Mouse (Mus musculus) heart, embryonic 14.5 days (tissue): ENCODE measurements at regions not wholly inside any gene's neighbourhood (a gene's known extent, or its start where the extent isn't known, plus 50 kb on each side); places are given as distances from the start of the nearest gene placed in this dataset.
"Not testable (repeated sequence)": the region's sequence is repeated elsewhere in the genome, so short reads cannot be mapped to it uniquely, and the experiment has no call there.

ENCODE experiments used
- ATAC-seq: fragments of 200-750 bp; cut with Nextera tagmentation; 2 replicates; pipeline ENCODE4 v1.8.0; 2017; ENCODE audit warnings: low read depth, moderate TSS enrichment; ENCODE audit not compliant: insufficient number of reproducible peaks, insufficient read depth, low FRiP score
- H3K27ac ChIP-seq, 2 experiments: fragments of 200-500 bp in 1 of 2; fragments of 300-500 bp in 1 of 2; sonication (generic) in 1 of 2; replicated peaks in 1 of 2; 2 replicates each; pipeline ENCODE4 v1.5.1; 2012 to 2014; ENCODE audit warnings: low read depth in 2 of 2, low read length in 2 of 2, control low read depth in 1 of 2, mild to moderate bottlenecking in 1 of 2, mixed read lengths in 1 of 2; ENCODE audit not compliant: control insufficient read depth in 1 of 2, insufficient read depth in 1 of 2
- H3K27me3 ChIP-seq: fragments of 300-500 bp; sonication (generic); 2 replicates; pipeline ENCODE4 v1.6.1; 2014; ENCODE audit warnings: mild to moderate bottlenecking, low read length, control low read depth; ENCODE audit not compliant: control insufficient read depth, insufficient read depth
- H3K36me3 ChIP-seq: fragments of 300-500 bp; sonication (generic); 2 replicates; pipeline ENCODE4 v1.6.1; 2014; ENCODE audit warnings: mild to moderate bottlenecking, control low read depth, low read length, mixed read lengths; ENCODE audit not compliant: control insufficient read depth, insufficient read depth
- H3K4me1 ChIP-seq, 2 experiments: fragments of 200-500 bp in 1 of 2; fragments of 300-500 bp in 1 of 2; sonication (generic) in 1 of 2; 2 replicates each; pipeline ENCODE4 v1.6.1; 2012 to 2014; ENCODE audit warnings: low read length in 2 of 2, control low read depth in 1 of 2, mixed read lengths in 1 of 2; ENCODE audit not compliant: control insufficient read depth in 2 of 2, insufficient read depth in 2 of 2
- H3K4me2 ChIP-seq: fragments of 300-500 bp; sonication (generic); 2 replicates; pipeline ENCODE4 v1.6.1; 2014; ENCODE audit warnings: mild to moderate bottlenecking, low read length
- H3K4me3 ChIP-seq, 2 experiments: fragments of 200-500 bp in 1 of 2; fragments of 300-500 bp in 1 of 2; sonication (generic) in 1 of 2; 2 replicates each; pipeline ENCODE4 v1.5.1; 2012 to 2014; ENCODE audit warnings: low read length in 2 of 2, mild to moderate bottlenecking in 2 of 2, control low read depth in 1 of 2, low read depth in 1 of 2, moderate library complexity in 1 of 2; ENCODE audit not compliant: control insufficient read depth in 1 of 2, insufficient read depth in 1 of 2
- H3K9ac ChIP-seq: fragments of 300-500 bp; sonication (generic); 2 replicates; pipeline ENCODE4 v1.6.1; 2014; ENCODE audit warnings: mild to moderate bottlenecking, low read length
- H3K9me3 ChIP-seq: fragments of 300-500 bp; sonication (generic); 2 replicates; pipeline ENCODE4 v1.6.1; 2016; ENCODE audit warnings: low read length, control low read depth; ENCODE audit not compliant: control insufficient read depth
- WGBS: fragments of 180-500 bp; shearing (Covaris S2); extraction: QIAGEN DNeasy Blood & Tissue Kit; methylation state at CpG from one replicate; pipeline ENCODE4 v1.1.7; 2014; 5-methylcytosine and 5-hydroxymethylcytosine counted together

DNA sequence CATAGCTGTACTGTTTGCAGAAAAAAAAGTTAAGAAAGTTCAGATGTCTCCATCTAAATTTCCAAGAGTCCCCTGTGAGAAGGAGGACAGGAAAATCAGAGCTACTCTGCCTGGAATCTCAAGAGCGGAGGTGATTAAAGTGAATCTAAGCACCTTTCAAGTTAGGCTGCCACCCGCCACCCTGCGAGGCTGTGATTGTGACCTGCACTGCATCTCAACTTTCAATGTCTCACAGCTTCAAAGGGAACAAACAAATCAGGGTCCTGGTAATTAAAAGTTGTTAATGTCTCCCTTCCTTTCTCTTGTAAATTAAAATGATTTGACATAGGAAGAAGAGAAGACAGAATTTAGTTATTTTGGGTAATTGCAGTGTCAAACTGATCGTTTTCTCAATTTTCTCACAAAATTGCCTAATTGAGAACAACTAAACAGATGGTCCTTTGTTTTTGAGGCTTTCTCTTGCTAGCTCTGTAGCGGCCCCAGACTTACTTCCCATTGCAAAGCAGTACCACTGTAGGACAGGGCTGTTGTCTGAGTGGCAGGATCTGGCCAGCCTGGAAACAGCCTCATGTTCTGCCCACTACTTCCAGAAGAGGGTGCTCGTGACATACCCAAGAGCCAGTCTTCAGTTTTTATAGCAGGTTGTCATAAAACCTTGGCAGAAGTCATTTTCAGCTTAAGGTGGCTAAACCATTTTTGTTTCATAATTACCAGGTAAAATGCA is 187.9 kb upstream of the Pfkp start:
- H3K27ac ChIP-seq = no peak overlapping the region
- H3K4me2 ChIP-seq = no peak overlapping the region
- 35% methylated on average over 6 of the region's 6 CpGs for WGBS
- H3K4me1 ChIP-seq = no peaks in the 10 kb centered on the region
- H3K36me3 ChIP-seq = no peaks in the 10 kb centered on the region
- no peaks in the 10 kb centered on the region for H3K9me3 ChIP-seq
- no peak overlapping the region for H3K4me3 ChIP-seq
- peak; percentile 54; the same call in 1 of the 2 replicates for ATAC-seq
- no peak overlapping the region for H3K9ac ChIP-seq
- no peaks in the 10 kb centered on the region for H3K27me3 ChIP-seq

DNA sequence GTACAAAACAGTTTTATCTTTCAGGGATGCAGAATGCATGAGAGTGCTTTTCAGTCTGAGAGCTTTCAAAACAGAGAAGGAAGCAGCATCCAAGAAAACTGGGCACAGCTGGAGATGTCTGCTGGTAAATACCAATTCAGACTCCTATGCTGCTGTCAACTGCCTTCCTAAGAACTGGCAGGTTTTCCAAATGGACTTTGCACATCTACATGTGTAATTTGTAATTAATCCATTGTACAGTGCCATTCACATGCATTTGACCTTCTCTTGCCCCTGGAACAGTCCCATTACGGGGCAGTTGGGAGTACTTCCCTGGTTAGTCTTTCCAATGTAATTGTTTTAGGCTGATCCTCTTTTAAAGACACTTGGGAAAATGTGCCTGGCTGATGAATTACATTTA is 181.3 kb upstream of the Pfkp start:
- H3K27ac ChIP-seq = no peak overlapping the region
- no peak for ATAC-seq
- no peak overlapping the region for H3K4me2 ChIP-seq
- no peak overlapping the region for H3K9ac ChIP-seq
- H3K36me3 ChIP-seq = no peaks in the 10 kb centered on the region
- no peak overlapping the region for H3K4me3 ChIP-seq
- H3K27me3 ChIP-seq = no peaks in the 10 kb centered on the region
- no peaks in the 10 kb centered on the region for H3K9me3 ChIP-seq
- no peaks in the 10 kb centered on the region for H3K4me1 ChIP-seq
- WGBS = 88% methylated on average over 1 of the region's 1 CpGs

DNA sequence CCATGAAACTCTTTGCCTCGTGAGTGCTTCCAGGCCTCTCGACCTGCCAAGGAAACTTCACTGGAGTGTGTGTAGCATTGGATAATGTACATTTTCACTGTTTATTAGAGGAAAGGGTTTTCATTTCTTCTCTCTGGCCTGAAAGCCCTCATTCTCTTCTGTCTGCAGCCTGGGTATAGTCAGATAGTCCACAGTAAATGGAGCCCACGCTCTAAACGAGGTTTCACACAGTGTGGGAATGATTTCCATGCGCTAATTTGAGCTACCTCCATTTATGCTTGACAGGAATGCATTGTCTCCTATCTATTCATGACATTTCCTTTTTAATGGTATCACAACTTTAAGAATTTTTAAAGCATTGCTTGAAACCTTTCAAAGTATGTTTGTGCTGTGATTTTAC is 180.8 kb upstream of the Pfkp start:
- H3K9me3 ChIP-seq = no peaks in the 10 kb centered on the region
- H3K4me3 ChIP-seq = no peak overlapping the region
- no peaks in the 10 kb centered on the region for H3K27me3 ChIP-seq
- H3K4me2 ChIP-seq = no peak overlapping the region
- no peak overlapping the region for H3K27ac ChIP-seq
- no peak for ATAC-seq
- no peak overlapping the region for H3K9ac ChIP-seq
- no peaks in the 10 kb centered on the region for H3K36me3 ChIP-seq
- H3K4me1 ChIP-seq = no peaks in the 10 kb centered on the region
- WGBS = 76% methylated on average over 5 of the region's 5 CpGs

DNA sequence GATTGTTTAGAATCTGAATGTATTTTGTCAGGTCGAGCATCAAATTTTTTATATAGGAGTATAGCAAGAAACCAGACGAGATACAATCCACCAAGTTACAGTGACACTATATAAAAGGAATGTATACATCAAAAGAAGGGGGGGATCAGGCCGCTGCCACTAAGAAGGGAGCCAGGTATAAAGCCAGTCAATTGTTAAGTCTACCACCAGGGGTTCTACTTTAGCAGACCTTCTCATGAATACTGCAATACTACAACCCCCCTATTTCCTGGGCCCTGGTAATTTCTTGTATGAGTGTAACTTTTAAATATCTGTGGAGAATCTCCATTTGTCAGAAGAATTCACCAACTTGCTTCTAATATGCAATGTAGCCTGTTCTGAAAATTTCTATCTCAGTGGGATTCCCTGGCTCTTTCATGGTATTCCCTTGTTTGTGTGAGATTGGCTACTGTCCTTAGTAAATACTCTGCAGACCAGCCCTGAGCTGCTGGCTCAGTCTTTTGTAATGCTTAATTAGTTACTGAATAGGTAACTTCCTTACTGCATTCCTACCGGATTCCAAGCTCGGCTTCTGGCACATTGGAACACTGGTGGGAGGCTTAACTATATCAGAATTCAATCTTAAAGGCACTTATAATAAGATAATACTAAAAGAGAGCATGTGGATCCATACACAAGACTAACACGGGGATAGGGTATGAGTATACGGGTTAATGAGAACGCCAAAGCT is 180.2 kb upstream of the Pfkp start:
- WGBS = 76% methylated on average over 8 of the region's 8 CpGs
- H3K4me2 ChIP-seq, H3K27ac ChIP-seq, H3K27me3 ChIP-seq, H3K9ac ChIP-seq, H3K4me1 ChIP-seq, H3K36me3 ChIP-seq, H3K9me3 ChIP-seq, H3K4me3 ChIP-seq, ATAC-seq: not testable (repeated sequence)

DNA sequence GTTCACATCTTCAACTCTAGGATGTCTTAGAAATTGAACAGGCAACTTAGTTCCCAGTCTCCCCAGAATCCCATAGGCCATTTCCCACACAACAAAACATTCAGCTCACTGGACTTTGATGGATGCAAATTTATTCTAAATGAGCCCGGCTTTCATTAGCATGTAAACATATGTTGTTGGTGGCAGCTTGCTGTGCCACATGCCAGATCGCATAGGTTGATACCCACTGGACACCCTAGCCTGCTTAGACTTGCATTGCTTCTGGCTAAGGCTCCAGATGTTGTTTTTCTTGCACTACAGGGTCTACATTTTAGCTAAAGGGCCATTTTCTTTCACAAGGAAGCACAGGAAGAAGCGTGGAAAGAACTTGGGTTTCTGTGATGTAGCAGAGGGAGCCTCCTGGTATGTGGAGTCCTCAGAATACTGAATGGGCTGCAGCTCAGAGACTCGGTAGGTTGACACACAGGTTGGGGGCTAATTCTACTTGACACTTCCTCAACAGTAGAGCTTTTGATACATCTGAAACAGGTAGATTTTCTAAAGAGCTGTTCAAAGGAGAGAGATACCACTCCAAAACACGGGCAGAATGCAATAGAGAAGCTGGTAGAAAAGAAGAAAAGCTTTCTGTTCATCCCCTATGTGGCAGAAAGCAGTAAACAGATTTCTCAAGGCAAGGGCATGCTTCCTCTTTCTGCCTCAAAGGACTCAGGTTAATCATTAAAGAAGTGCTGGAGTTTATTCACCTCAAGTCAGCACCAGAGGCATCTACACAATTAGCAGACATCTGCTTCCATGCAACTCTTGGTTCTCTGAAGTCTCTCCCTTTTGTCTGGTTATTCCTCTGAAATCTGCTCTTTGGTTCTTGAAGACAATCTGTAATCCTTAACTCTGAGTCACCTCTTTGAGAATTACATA is 153.9 kb upstream of the Pfkp start:
- no peaks in the 10 kb centered on the region for H3K36me3 ChIP-seq
- WGBS = 79% methylated on average over 5 of the region's 5 CpGs

DNA sequence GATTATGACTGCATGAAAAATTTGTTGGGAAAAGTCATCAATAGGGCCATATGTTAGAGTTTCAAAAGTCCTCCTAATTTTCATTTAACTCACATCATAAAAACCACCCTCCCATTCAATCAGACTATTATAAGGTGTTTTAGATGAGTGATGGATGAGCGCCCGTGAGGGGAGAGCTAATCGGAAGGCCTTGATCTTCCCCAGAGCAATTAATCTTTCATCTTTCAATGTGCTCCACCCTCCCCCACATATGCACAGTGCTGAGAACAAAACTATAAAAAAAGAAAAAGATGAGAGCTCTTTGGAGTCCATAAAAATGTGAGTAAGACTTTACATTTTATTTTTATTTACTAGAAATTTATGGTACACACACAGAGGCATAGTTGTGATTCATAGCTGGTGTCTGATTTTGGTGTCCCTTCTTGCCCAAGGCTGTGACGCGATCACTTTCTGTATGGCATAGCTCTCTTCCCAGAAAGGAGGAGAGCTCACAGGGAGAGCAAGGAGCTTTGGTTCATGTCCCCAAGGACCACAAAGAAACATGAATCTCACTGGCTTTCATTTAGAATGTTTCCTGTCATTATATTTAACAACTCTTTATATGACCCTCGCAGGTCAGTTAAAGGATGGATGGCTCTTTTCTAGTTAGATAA is 119.5 kb upstream of the Pfkp start:
- Histone ChIP-seq H3K27me3 (no peaks in the 10 kb centered on the region), H3K4me3 (no peak overlapping the region), H3K27ac (no peak overlapping the region), H3K9me3 (no peaks in the 10 kb centered on the region), H3K36me3 (no peaks in the 10 kb centered on the region), H3K9ac (no peak overlapping the region), H3K4me1 (no peaks in the 10 kb centered on the region), H3K4me2 (no peak overlapping the region)
- ATAC-seq = no peak
- WGBS = 80% methylated on average over 6 of the region's 6 CpGs

More for the DNA sequence above, 153.9 kb upstream of the Pfkp start:
- H3K9me3 ChIP-seq = no peaks in the 10 kb centered on the region
- H3K4me1 ChIP-seq = no peaks in the 10 kb centered on the region
- H3K27ac ChIP-seq = no peak overlapping the region
- no peak overlapping the region for H3K4me3 ChIP-seq
- no peak for ATAC-seq
- H3K4me2 ChIP-seq = no peak overlapping the region
- no peak overlapping the region for H3K9ac ChIP-seq
- H3K27me3 ChIP-seq = no peaks in the 10 kb centered on the region

DNA sequence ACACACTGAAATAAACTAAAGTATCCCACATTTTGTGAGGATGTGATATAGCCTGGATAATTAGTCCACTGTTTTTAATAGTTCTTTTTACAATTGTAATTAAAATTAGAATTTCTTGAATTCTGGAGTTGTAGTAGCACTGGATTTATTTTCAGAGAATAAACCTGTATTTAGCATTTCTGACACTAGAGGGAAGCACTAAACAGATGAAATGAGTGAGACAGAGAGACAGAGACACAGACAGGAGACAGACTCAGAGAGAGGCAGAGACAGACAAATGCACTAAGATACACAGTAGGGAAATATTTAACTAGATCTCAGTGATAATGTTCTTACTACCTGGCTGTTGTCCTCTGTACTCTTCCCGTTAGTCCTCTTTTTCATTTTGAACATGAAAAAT is 108.6 kb upstream of the Pfkp start:
- Histone ChIP-seq H3K36me3 (no peaks in the 10 kb centered on the region), H3K27ac (no peak overlapping the region), H3K4me1 (no peaks in the 10 kb centered on the region), H3K9me3 (no peaks in the 10 kb centered on the region), H3K9ac (no peak overlapping the region), H3K27me3 (no peaks in the 10 kb centered on the region), H3K4me2 (no peak overlapping the region), H3K4me3 (no peak overlapping the region)
- ATAC-seq = no peak
- WGBS = 67% methylated on average over 1 of the region's 1 CpGs
